In the genomic region with DNA sequence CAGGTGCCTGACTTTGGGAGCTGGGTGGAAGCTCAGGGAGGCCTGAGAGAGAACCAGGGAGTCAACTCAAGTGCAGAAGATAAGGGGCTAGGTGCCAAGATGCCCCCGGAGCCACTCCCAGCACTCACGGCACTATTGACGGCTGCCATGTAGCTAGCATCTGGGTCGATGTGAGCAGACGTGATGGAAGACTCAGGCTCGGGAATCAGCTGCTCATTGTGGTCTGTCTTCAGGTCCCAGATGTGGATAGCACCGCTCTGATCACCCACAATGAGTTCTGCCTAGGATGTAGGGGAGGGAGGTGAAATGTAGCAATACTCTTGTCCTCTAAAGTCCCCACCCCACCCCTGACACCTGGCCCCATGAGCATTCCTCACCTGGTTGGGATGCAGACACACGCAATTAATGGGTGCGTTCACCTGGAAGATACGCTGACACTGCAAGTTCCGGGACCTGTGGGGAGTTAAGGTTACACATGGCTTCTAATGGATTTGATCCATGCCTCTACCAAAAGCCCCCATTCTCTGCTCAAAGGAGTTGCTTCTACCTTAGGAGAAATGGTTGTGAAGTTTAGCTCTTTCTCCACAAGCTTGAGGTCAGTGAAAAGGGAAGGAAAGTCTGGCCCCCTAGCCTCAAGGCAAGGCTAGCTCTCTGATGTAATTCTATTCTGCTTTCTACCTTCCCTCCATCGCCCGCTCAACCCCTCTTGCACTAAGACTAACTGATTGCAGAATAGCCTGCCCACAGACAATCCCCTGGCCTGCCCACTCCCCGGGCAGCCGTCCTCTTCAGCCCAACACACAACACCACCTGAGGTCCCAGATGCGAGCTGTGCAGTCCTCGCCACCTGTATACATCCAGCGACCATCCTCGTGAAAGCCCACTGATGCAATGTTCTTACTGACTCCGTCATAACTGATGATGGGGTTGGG, we compare ENCODE assay signal across 8 mouse cellular contexts. TPM values are rescaled to one million over a fixed set of nuclear protein-coding genes. Genes with fewer than 3 reads are reported as not detected.
DNase-seq lines count a peak whose midpoint lies in the region; ATAC-seq and TF ChIP-seq lines count a peak whose summit lies in the region.

No protein-coding gene starts in this region.

- H3K4me3 ChIP-seq in lung, postnatal 0 days (ENCODE audit: low read depth, low read length) = no peak overlapping the region
- 0 out of 2 replicates have a peak overlapping the region, but pooled peaks have one; percentile 87 for H3K4me3 ChIP-seq in limb, embryonic 15.5 days
- peak overlapping the region; percentile 96 for H3K4me3 ChIP-seq in stomach, embryonic 15.5 days (replicated peaks)

- peaks cover 14% of the 10 kb centered on the region; the same call in 1 of the 2 replicates for H3K4me1 ChIP-seq in lung, postnatal 0 days (ENCODE audit: insufficient read depth, low read depth, low read length)
- peaks cover 33% of the 10 kb centered on the region for H3K4me1 ChIP-seq in limb, embryonic 15.5 days
- peaks cover 35% of the 10 kb centered on the region for H3K4me1 ChIP-seq in stomach, embryonic 15.5 days

- no peak for TF ChIP-seq EP300 in lung, postnatal 0 days (IDR thresholded peaks at IDR 0.05)

- 91% methylated on average over 20 of the region's 20 CpGs for WGBS in lung, postnatal 0 days
- WGBS in limb, embryonic 15.5 days = 90% methylated on average over 20 of the region's 20 CpGs
- 93% methylated on average over 20 of the region's 20 CpGs for WGBS in stomach, embryonic 15.5 days

- no peak for TF ChIP-seq CTCF in lung, postnatal 0 days (IDR thresholded peaks at IDR 0.05)

- H3K36me3 ChIP-seq in lung, postnatal 0 days (ENCODE audit: insufficient read depth, low read length) = peaks cover 17% of the 10 kb centered on the region; the same call in 1 of the 2 replicates
- peaks cover 42% of the 10 kb centered on the region for H3K36me3 ChIP-seq in limb, embryonic 15.5 days
- peaks cover 34% of the 10 kb centered on the region for H3K36me3 ChIP-seq in stomach, embryonic 15.5 days

- ATAC-seq in cerebellum, adult (ENCODE audit: insufficient number of reproducible peaks, low FRiP score, low TSS enrichment) = no peak
- no peak for ATAC-seq in lung, postnatal 0 days
- ATAC-seq in limb, embryonic 15.5 days (ENCODE audit: insufficient number of reproducible peaks, low FRiP score, low TSS enrichment, low read depth) = no peak
- ATAC-seq in stomach, embryonic 15.5 days (ENCODE audit: insufficient read depth, low FRiP score, low read depth) = no peak

- H3K27ac ChIP-seq in lung, postnatal 0 days (ENCODE audit: low read length) = no peak overlapping the region
- H3K27ac ChIP-seq in limb, embryonic 15.5 days = no peak overlapping the region
- no peak overlapping the region for H3K27ac ChIP-seq in stomach, embryonic 15.5 days

- no peaks in the 10 kb centered on the region for H3K27me3 ChIP-seq in lung, postnatal 0 days (replicated peaks; ENCODE audit: insufficient read depth, low read length)
- no peaks in the 10 kb centered on the region for H3K27me3 ChIP-seq in limb, embryonic 15.5 days
- no peaks in the 10 kb centered on the region for H3K27me3 ChIP-seq in stomach, embryonic 15.5 days (replicated peaks)

- H3K9ac ChIP-seq in lung, postnatal 0 days (replicated peaks; ENCODE audit: low read depth) = 0 out of 2 replicates have a peak overlapping the region, but pooled peaks have one; percentile 5
- H3K9ac ChIP-seq in limb, embryonic 15.5 days = no peak overlapping the region
- H3K9ac ChIP-seq in stomach, embryonic 15.5 days = 0 out of 2 replicates have a peak overlapping the region, but pooled peaks have one; percentile 37

- no peak overlapping the region for H3K4me2 ChIP-seq in lung, postnatal 0 days (replicated peaks; ENCODE audit: low read depth, low read length)
- no peak overlapping the region; the same call in 1 of the 2 replicates for H3K4me2 ChIP-seq in limb, embryonic 15.5 days
- peak overlapping the region; percentile 81 for H3K4me2 ChIP-seq in stomach, embryonic 15.5 days

- peak; percentile 54 for DNase-seq in cerebellum, adult 11-12 months
- no peak for DNase-seq in lung, postnatal 0 days (ENCODE audit: low spot score)
- no peak for DNase-seq in lung, adult 18-20 months
- DNase-seq in thymus, postnatal 4 days = no peak
- DNase-seq in adrenal gland, postnatal 10 days = no peak

- no peaks in the 10 kb centered on the region for H3K9me3 ChIP-seq in lung, postnatal 0 days (ENCODE audit: low read length)
- no peaks in the 10 kb centered on the region for H3K9me3 ChIP-seq in limb, embryonic 15.5 days
- no peaks in the 10 kb centered on the region for H3K9me3 ChIP-seq in stomach, embryonic 15.5 days

RNA-seq across cellular contexts. Expression of a gene that starts 1.6 kb away (rescaled TPM):
- polyA plus RNA-seq in lung, postnatal 0 days (2015; fragmentation: Nextera tagmentation; extraction: Ambion mirVana) = 13.0 and 14.4 TPM in 2 replicates
- polyA plus RNA-seq in limb, embryonic 15.5 days (2015; fragmentation: Nextera tagmentation; extraction: Ambion mirVana) = 26.2 and 30.5 TPM in 2 replicates
- polyA plus RNA-seq in stomach, embryonic 15.5 days (2015; fragmentation: Nextera tagmentation; extraction: Ambion mirVana) = 25.0 and 30.5 TPM in 2 replicates
- 10 to 100 TPM; 20.3 to 23.9 TPM for total RNA-seq in adrenal gland, postnatal 10 days (2021)

RNA-seq across cellular contexts. Expression of a gene that starts 3.6 kb away (rescaled TPM):
- not detected in 2 replicates for polyA plus RNA-seq in lung, postnatal 0 days (2015; fragmentation: Nextera tagmentation; extraction: Ambion mirVana)
- not detected in 2 replicates for polyA plus RNA-seq in limb, embryonic 15.5 days (2015; fragmentation: Nextera tagmentation; extraction: Ambion mirVana)
- 0.31 TPM in 1 of 2 replicates, not detected in the other for polyA plus RNA-seq in stomach, embryonic 15.5 days (2015; fragmentation: Nextera tagmentation; extraction: Ambion mirVana)
- under 1 TPM; 0.36 to 0.51 TPM for total RNA-seq in adrenal gland, postnatal 10 days (2021)

RNA-seq across cellular contexts. Expression of a gene that starts 7.1 kb away (rescaled TPM):
- polyA plus RNA-seq in lung, postnatal 0 days (2015; fragmentation: Nextera tagmentation; extraction: Ambion mirVana) = 40.4 and 42.5 TPM in 2 replicates
- polyA plus RNA-seq in limb, embryonic 15.5 days (2015; fragmentation: Nextera tagmentation; extraction: Ambion mirVana) = 47.9 and 51.1 TPM in 2 replicates
- 64.6 and 65.3 TPM in 2 replicates for polyA plus RNA-seq in stomach, embryonic 15.5 days (2015; fragmentation: Nextera tagmentation; extraction: Ambion mirVana)
- total RNA-seq in adrenal gland, postnatal 10 days (2021) = 10 to 100 TPM; 44.0 to 49.2 TPM

RNA-seq across cellular contexts. Expression of a gene that starts 7.2 kb away (rescaled TPM):
- 15.7 and 17.5 TPM in 2 replicates for polyA plus RNA-seq in lung, postnatal 0 days (2015; fragmentation: Nextera tagmentation; extraction: Ambion mirVana)
- polyA plus RNA-seq in limb, embryonic 15.5 days (2015; fragmentation: Nextera tagmentation; extraction: Ambion mirVana) = 36.3 and 37.5 TPM in 2 replicates
- polyA plus RNA-seq in stomach, embryonic 15.5 days (2015; fragmentation: Nextera tagmentation; extraction: Ambion mirVana) = 30.8 and 33.7 TPM in 2 replicates
- total RNA-seq in adrenal gland, postnatal 10 days (2021) = 10 to 100 TPM; 19.0 to 25.2 TPM

RNA-seq across cellular contexts. Expression of a gene that starts 11.1 kb away (rescaled TPM):
- polyA plus RNA-seq in lung, postnatal 0 days (2015; fragmentation: Nextera tagmentation; extraction: Ambion mirVana) = 0.15 and 0.33 TPM in 2 replicates
- polyA plus RNA-seq in limb, embryonic 15.5 days (2015; fragmentation: Nextera tagmentation; extraction: Ambion mirVana) = 2.8 and 3.0 TPM in 2 replicates
- polyA plus RNA-seq in stomach, embryonic 15.5 days (2015; fragmentation: Nextera tagmentation; extraction: Ambion mirVana) = 2.6 and 3.0 TPM in 2 replicates
- total RNA-seq in adrenal gland, postnatal 10 days (2021) = 10 to 100 TPM; 11.1 to 26.5 TPM
